Comparison of ENCODE assay signal across 14 mouse cellular contexts in genomic region chr1:133050001-133050431, GRCm38 (mm10). TPM values are rescaled to one million over a fixed set of nuclear protein-coding genes. Genes with fewer than 3 reads are reported as not detected.
A peak's percentile ranks its signal among the peaks of the same experiment; 100 is the strongest.
DNase-seq lines count a peak whose midpoint lies in the region; ATAC-seq lines count a peak whose summit lies in the region.
"Had no signal": no experiment of that assay in that cellular context is flagged by ENCODE, and none has a peak within 500 bp of the region (broad histone marks: within the 10 kb centered on the region; RNA-seq: fewer than 3 reads in every experiment).

No protein-coding gene starts in this region.

- no peak overlapping the region for H3K4me2 ChIP-seq in forebrain, embryonic 13.5 days
- no peak overlapping the region for H3K4me2 ChIP-seq in forebrain, embryonic 15.5 days (replicated peaks)
- H3K4me2 ChIP-seq in kidney, embryonic 16.5 days (replicated peaks; ENCODE audit: low read depth, low read length) = no peak overlapping the region
- peak overlapping the region; percentile 14; the same call in 1 of the 2 replicates for H3K4me2 ChIP-seq in midbrain, embryonic 13.5 days (replicated peaks)

- no peaks in the 10 kb centered on the region for H3K9me3 ChIP-seq in forebrain, embryonic 13.5 days (replicated peaks)
- no peaks in the 10 kb centered on the region for H3K9me3 ChIP-seq in forebrain, embryonic 15.5 days
- H3K9me3 ChIP-seq in kidney, embryonic 16.5 days (ENCODE audit: low read length) = no peaks in the 10 kb centered on the region
- no peaks in the 10 kb centered on the region for H3K9me3 ChIP-seq in midbrain, embryonic 13.5 days
- H3K9me3 ChIP-seq: limb, embryonic 10.5 days had no signal

- H3K27ac ChIP-seq in forebrain, embryonic 13.5 days = no peak overlapping the region
- H3K27ac ChIP-seq in forebrain, embryonic 15.5 days (replicated peaks) = no peak overlapping the region
- H3K27ac ChIP-seq in kidney, embryonic 16.5 days (ENCODE audit: low read length) = peak overlapping the region; percentile 36; the same call in 1 of the 2 replicates
- H3K27ac ChIP-seq in midbrain, embryonic 13.5 days = 0 out of 2 replicates have a peak overlapping the region, but pooled peaks have one; percentile 35
- H3K27ac ChIP-seq: limb, embryonic 10.5 days had no signal

- no peak for ATAC-seq in forebrain, embryonic 13.5 days
- no peak for ATAC-seq in forebrain, embryonic 15.5 days (replicated peaks)
- ATAC-seq in kidney, embryonic 16.5 days (ENCODE audit: low FRiP score, low TSS enrichment) = no peak
- ATAC-seq in midbrain, embryonic 13.5 days = no peak
- ATAC-seq: inflammation-experienced regulatory T-cells, adult 6 months; liver, postnatal 0 days had no signal

- no peak for DNase-seq in kidney, postnatal 14 days
- peak; percentile 43 for DNase-seq in ZHBTc4 (ENCODE audit: low read depth, low spot score)
- no peak for DNase-seq in B cell, adult 2 months
- DNase-seq: gastrocnemius, postnatal 14 days; layer of hippocampus, adult 9-11 months; liver, postnatal 0 days; spleen, adult 18-20 months; thymus, adult 18-20 months had no signal

- no peaks in the 10 kb centered on the region for H3K27me3 ChIP-seq in forebrain, embryonic 13.5 days
- no peaks in the 10 kb centered on the region for H3K27me3 ChIP-seq in forebrain, embryonic 15.5 days
- H3K27me3 ChIP-seq in kidney, embryonic 16.5 days (ENCODE audit: insufficient read depth, low read length) = no peaks in the 10 kb centered on the region
- H3K27me3 ChIP-seq in midbrain, embryonic 13.5 days = no peaks in the 10 kb centered on the region

- H3K36me3 ChIP-seq in forebrain, embryonic 13.5 days (ENCODE audit: poor library complexity, severe bottlenecking) = no peaks in the 10 kb centered on the region
- H3K36me3 ChIP-seq in forebrain, embryonic 15.5 days = no peaks in the 10 kb centered on the region
- H3K36me3 ChIP-seq in kidney, embryonic 16.5 days (ENCODE audit: insufficient read depth, low read length) = no peaks in the 10 kb centered on the region
- no peaks in the 10 kb centered on the region for H3K36me3 ChIP-seq in midbrain, embryonic 13.5 days
- H3K36me3 ChIP-seq: limb, embryonic 10.5 days had no signal

- peaks cover 71% of the 10 kb centered on the region for H3K4me1 ChIP-seq in forebrain, embryonic 13.5 days
- H3K4me1 ChIP-seq in forebrain, embryonic 15.5 days = peaks cover 53% of the 10 kb centered on the region
- peaks cover 41% of the 10 kb centered on the region for H3K4me1 ChIP-seq in kidney, embryonic 16.5 days (ENCODE audit: insufficient read depth, low read length)
- H3K4me1 ChIP-seq in midbrain, embryonic 13.5 days (replicated peaks) = peaks cover 70% of the 10 kb centered on the region

- no peak overlapping the region for H3K4me3 ChIP-seq in forebrain, embryonic 13.5 days
- no peak overlapping the region for H3K4me3 ChIP-seq in forebrain, embryonic 15.5 days
- H3K4me3 ChIP-seq in kidney, embryonic 16.5 days (ENCODE audit: low read length) = no peak overlapping the region
- H3K4me3 ChIP-seq in midbrain, embryonic 13.5 days (replicated peaks) = no peak overlapping the region
- H3K4me3 ChIP-seq: limb, embryonic 10.5 days had no signal

- WGBS in forebrain, embryonic 13.5 days = 38% methylated on average over 11 of the region's 11 CpGs
- 35% methylated on average over 11 of the region's 11 CpGs for WGBS in forebrain, embryonic 15.5 days
- WGBS in kidney, embryonic 16.5 days = 15% methylated on average over 11 of the region's 11 CpGs
- 27% methylated on average over 11 of the region's 11 CpGs for WGBS in midbrain, embryonic 13.5 days

- H3K9ac ChIP-seq in forebrain, embryonic 13.5 days = 0 out of 2 replicates have a peak overlapping the region, but pooled peaks have one; percentile 3
- H3K9ac ChIP-seq in forebrain, embryonic 15.5 days (replicated peaks) = no peak overlapping the region
- H3K9ac ChIP-seq in kidney, embryonic 16.5 days (replicated peaks; ENCODE audit: low read length) = no peak overlapping the region
- no peak overlapping the region for H3K9ac ChIP-seq in midbrain, embryonic 13.5 days (replicated peaks)
- H3K9ac ChIP-seq: liver, postnatal 0 days had no signal

RNA-seq across cellular contexts. Expression of gene Pik3c2b, which starts 4.5 kb away (rescaled TPM):
- 15.5 and 15.9 TPM in 2 replicates for polyA plus RNA-seq in forebrain, embryonic 13.5 days (2015; fragmentation: Nextera tagmentation; extraction: Ambion mirVana)
- polyA plus RNA-seq in forebrain, embryonic 15.5 days (2015; fragmentation: Nextera tagmentation; extraction: Ambion mirVana) = 15.7 and 18.7 TPM in 2 replicates
- 5.1 and 5.8 TPM in 2 replicates for polyA plus RNA-seq in kidney, embryonic 16.5 days (2015; fragmentation: Nextera tagmentation; extraction: Ambion mirVana)
- polyA plus RNA-seq in midbrain, embryonic 13.5 days (2015; fragmentation: Nextera tagmentation; extraction: Ambion mirVana) = 14.6 and 17.0 TPM in 2 replicates

RNA-seq across cellular contexts. Expression of gene Mdm4, which starts 19.7 kb away (rescaled TPM):
- polyA plus RNA-seq in forebrain, embryonic 13.5 days (2015; fragmentation: Nextera tagmentation; extraction: Ambion mirVana) = 44.8 and 46.3 TPM in 2 replicates
- polyA plus RNA-seq in forebrain, embryonic 15.5 days (2015; fragmentation: Nextera tagmentation; extraction: Ambion mirVana) = 46.8 and 48.3 TPM in 2 replicates
- polyA plus RNA-seq in kidney, embryonic 16.5 days (2015; fragmentation: Nextera tagmentation; extraction: Ambion mirVana) = 27.2 and 29.0 TPM in 2 replicates
- polyA plus RNA-seq in midbrain, embryonic 13.5 days (2015; fragmentation: Nextera tagmentation; extraction: Ambion mirVana) = 42.3 and 46.1 TPM in 2 replicates

Comparison
In these comparisons a context has a peak if more than half of its experiments do, and no peak if none do; other contexts are left out.
1. H3K27ac ChIP-seq: peak in kidney, embryonic 16.5 days (single experiment) and midbrain, embryonic 13.5 days (single experiment); none in forebrain, embryonic 13.5 days (single experiment) and forebrain, embryonic 15.5 days (single experiment).